Mouse (Mus musculus) frontal cortex, postnatal 10 days (tissue): Measurements from ENCODE around the gene Lrrc8d.
A peak's percentile ranks its signal among the peaks of the same experiment; 100 is the strongest.

ENCODE experiments used
- DNase-seq, 2 experiments: peaks; one replicate each; pipeline ENCODE4 v3.0.0; 2022; ENCODE audit warnings: low spot score in 2 of 2, mixed read lengths in 1 of 2

Lrrc8d gene

DNA sequence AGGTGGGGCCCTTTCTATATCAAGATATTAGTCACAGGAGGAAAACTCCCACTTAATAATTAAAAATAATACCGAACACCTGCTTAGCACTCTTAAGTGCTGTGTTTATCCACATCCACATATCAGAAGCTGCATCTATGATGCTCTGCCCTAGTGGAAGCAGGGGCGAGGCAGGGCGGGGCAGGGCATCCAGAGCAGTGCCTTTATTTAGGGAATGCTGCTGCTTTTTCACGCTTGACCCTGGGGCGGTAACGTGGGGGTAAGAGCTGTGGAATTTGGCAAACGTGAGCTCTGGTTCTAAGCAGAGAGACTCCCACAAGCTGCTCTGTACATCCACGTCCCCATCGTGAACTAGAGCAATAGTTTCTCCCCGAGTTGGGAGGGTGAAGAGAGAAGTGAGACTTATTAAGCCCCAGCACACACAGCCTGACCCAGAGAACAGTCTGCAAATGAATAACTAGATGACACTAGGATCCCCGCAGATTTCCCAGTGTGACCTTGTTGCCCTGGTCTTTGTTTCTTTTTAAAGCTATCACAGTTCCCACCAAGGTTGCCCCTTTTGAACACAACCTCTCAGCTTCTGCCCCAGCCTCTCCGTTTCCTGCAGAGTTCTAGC, 77.3 kb downstream of the Lrrc8d start:
- no peak for DNase-seq

DNA sequence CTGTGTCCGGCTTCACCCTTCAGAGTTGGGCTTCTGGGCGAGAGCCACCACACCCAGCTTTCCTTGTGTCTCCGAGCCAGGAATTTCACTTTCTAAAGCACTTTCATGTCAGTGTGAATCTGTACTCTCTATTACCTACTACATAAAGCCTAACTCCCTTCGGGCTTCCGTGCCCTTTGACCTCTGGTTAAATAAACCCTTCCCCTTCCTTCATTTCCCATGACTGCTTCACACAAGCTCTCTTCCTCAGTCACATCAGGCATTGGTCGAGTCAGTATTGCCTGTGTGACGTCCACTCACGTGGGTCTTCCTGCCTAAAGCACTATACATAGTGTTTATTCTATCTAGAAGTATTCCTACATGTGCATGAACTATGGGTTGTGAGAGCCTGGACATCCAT, 77.9 kb downstream of the Lrrc8d start:
- DNase-seq, result no peak

DNA sequence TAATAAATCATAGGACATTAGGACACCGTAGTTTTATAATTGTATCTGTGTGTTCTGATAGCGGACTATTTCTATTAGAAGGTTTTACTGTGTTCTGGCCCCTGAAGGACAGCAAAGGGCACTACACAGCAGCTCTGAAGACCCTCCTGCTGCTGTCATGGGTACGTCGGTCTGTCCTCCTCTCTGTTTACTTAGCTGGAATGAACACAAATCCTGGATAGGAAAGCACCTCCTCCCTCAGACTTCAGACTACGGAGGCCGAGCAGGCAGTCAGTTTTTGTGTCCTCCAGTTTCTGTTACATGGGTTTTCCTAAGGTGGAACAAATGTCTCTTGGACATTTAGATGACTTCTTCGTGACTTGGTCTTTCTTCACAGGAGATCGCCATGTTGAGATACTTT, 78.4 kb downstream of the Lrrc8d start:
- no peak for DNase-seq

DNA sequence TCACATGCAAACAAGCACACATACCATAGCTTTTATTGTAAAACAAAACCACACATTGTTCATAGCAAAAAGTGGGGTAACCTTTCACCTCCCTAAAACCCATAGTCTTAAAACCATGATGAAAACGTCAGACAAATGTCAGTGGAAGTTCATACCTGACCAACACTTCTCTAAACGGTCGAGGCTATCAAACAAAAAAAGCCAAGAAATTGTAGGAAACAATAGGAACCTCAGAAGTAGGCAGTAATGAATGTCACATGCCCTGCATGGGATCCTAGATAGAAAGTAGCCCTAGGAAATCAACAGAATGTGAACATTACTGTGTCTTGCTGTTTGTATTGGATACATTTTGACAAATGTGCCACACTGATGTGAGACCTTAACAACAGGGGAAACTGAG, 79.0 kb downstream of the Lrrc8d start:
- no peak for DNase-seq

DNA sequence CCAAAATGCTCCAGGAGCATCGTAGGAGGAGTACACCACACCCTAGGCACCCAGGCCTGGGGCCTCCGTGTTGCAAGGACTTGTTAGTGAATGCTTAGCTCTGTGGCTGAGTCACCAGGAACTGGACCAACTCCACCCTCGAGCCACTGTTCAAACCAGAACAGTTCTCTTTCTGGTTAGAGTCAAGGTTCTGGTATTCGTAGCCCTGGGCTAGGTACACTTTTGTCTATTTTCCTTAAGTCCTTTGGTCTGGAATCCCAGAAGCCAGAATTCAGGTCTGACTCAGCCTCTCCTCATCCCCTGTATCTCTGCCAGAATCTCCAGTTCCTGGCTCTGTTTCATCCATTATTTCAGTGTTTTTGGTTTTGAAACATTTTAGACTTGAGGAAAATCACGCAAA, 79.6 kb downstream of the Lrrc8d start:
- no peak for DNase-seq

DNA sequence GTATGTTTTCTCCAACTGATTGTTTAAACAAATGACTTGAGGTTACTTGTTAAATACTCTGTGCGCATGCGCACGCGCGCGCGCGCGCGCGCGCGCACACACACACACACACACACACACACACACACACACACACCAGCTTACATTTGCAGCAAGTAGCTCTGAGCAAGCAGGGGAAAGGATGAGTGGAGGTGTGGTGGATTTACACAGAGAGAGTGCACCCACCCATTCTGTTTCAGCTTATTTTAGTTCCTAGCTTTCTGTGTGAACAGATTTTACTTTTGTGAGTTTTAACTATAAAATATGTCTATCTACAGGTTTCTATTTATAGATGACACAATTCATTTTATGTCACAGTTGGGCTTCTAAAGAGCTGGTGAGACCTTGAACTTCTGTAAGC, 84.1 kb downstream of the Lrrc8d start:
- no peak for DNase-seq

DNA sequence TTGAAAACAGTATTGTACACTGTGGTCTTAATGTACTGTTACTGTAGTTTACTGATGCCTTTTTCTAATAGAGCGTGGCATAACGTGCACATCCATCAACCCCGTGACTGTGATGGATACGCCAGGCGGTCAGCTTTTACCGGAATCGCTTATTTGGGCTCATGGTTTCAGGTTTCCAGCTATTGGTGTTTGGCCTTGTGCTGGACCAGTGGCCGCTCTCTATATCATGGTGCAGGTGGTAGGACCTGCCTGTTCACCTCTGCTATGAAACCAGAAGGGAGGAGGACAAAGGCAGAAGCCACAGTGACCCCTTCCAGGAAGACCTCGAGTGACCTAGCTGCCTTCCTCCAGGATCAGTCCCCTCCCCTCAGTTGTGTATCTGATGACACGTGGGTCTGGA, 85.0 kb downstream of the Lrrc8d start:
- DNase-seq, result no peak

DNA sequence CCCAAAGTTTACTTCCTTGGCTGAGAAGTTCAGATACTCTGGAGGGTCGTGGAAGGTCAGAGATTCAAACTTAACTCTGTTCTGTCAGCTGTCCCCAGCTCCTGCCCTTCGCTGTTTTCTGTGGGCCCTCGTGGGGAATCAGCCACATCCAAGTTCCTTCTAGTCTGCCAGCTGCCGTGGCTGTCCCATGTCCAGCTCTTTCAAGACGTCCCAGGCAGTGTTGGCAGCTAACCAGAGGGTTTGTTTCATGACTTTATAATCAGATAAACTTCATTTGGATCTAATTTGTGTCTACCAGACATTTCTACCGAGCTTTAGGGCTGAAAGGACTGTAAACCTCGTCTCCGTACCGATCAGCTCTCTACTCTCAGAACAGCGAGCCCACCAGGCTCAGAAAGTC, 87.8 kb downstream of the Lrrc8d start:
- DNase-seq, result no peak

DNA sequence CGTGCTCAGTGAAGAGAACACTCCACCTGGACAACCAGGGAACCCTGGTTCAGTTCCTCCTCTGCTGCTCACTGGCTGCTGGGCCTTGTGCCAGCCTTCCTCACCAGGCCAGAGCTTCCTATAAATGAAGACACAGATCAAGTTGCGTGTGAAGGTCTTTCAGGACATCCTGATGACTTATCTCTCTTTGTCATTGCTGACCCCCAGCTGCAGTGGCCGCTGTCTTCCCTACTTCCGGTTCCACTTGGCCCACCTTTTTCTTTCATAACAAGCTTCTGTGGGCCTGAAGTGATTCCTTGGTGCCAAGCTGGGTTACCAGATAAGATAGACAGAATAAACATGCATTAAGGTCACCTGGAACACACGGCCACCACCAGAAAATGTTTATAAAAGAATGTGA, 90.0 kb downstream of the Lrrc8d start:
- DNase-seq, result no peak

DNA sequence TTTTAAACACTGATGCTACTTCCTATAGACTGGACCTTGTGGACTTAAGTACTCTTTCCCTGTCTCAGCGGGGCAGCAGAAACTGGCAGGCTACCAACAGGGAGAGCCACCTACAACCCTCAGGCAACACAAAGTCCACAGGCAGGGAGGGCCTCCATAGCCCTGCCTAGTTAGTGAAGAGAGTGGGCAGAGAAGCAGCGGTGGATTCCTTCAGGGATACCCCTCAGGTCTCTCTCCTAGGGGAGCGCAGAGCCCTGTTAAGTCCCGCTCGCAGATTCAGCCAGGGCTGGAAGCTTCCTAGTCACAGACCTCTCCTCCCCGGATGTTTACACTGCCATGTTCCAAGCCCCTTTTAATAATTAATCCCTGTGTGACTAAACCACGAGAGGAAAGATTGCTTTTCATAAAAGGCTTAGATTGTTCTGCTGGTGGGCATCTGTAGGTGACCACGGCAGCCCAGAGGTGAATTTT, 92.6 kb downstream of the Lrrc8d start:
- DNase-seq, result no peak

DNA sequence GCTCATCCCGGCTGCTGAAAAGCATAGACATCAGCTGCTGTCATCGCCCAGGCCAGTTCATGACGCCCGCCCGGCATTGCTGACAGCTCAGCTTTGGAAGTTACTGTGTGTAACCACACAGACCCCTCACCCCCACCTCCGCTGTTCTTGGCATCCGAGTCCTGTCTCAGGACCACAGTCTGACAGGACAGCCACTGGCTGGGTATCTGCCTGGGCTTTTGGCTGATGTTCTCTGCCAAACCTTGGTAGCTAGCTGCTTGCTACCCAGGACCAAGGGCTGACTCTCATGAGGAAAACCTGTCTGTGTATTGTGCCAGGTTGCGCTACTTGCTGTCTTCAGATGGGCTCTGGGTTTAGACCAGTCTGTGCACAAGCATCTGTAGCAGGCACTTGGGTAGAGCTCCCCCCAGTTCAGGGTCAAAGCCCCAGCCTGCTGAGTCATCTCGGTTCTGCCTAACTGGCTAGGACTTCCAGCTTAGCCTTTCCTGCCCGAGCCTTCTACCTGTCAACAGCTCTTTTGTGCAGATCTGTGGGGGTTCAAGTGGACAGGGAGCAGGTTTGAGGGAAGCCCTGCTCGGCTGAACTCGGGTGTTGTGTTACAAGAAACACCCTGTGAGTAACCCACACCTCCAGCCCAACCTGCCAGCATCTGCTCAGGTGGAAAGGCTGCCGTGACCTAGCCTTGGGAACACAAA, 93.2 kb downstream of the Lrrc8d start:
- no peak for DNase-seq

DNA sequence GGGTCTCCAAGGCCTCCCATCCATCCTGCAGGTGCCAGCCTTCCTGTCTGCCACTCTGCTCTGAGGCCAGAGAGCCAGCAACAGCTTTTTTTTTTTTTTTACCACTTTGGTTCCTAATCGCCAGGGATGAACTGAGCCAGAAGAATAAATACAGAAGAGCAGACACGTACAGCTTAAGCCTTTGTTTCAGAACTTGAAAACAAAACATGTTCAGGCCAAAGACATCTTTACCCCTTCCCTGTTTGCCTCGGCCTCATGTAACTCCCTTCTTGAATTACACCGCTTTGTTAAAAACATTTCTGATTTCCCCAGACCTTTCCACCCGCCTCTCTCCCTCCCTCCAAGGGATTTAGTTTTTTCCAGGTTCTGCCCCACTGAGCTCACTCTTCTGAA, 93.8 kb downstream of the Lrrc8d start:
- DNase-seq, result no peak

DNA sequence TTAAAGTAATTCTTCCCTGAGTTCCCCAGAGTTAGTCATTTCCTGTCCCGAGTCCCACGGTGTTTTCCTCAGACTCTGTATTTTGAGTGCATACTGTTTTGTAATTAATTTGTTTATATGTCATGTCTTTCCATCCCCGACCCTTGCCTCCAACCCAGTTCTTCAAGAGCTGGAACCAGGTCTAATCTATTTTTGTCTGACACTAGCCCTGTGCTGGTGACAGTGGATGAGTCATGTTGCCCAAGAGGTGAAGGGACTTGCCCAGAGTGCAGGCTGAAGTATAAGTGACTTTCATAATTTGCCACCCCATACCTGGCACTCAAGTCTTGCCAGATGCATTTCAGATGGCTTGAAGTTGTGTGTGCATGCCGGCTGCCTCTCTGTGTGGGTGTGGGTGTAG, 98.7 kb downstream of the Lrrc8d start:
- DNase-seq, result no peak

DNA sequence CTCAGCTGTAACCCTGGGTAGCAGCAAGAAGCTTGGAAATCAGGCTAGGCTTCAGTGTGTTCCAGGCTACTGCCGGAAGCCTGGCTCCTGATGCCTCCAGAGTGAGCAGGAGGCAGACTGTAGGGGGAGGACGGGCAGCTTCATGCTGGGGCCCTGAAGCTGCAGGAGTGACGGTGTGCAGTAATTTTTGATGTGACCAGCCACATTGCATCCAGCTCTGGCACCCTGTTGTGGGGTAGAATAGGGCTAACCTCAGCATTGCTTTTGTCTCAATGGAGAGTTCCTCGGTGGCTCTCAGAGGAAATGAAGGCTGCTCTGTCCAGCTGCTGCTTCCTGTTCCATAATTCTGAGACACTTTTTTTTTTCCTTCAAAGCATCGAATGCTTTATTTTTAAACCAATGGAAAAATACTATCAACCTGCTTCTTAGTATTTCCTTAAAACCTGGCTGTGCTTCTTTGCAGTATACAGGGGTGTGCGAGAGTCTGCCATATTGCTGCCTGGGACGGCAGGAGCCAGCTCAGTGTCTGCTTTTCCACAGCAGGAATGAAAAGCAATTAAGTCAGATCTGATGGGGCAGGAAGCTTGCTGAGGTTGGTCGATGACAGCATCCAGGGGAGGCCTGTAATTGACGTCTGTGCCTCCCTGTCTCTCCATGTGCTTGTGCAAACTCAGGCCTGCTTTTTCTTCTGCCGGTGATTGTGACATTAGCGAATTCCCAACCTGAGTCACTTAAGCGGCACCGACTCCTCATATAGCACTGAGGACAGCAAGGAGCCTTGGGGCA, 100.3 kb downstream of the Lrrc8d start:
- DNase-seq, result no peak

DNA sequence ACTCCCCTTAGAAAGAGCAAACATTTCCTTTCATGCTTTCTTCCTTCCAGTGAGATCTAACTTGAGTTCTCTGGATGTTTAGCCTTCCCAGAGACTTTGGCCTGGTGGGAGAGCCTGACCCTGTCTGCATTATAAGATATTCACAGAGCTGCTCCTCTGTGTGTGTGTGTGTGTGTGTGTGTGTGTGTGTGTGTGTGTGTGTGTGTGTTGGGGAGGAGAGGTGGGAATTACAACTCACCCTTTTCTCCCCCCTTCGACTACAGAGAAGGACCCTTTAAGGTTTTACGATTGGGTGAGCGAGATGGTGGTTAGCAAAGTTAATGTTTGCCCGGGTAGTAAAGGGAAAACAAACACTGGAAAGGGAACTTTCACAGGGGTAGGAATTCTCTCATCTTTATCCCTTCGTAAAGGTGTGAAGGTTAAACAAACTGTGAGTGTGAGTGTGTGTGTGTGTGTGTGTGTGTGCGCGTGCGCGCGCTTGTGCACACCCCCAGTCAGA, 101.3 kb downstream of the Lrrc8d start:
- no peak for DNase-seq

DNA sequence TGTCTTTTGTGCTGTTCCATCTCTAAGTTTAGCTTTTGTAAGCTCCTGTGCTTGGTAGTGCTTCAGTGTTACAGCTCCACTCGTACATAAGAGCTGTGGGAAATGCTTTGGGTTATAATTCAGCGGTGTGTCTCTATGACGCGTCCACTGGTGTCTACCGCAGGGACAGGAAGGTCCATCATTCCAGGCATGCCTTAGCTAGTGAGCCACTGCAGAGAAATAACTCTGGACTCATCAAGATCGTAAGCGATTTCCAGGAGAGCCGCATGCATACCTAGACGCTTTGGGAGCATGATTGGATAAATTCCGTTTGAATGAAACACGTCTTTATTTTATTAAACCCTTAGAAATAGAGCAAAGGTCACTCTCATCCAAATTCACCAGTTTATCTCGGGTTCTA, 106.2 kb downstream of the Lrrc8d start:
- no peak for DNase-seq

DNA sequence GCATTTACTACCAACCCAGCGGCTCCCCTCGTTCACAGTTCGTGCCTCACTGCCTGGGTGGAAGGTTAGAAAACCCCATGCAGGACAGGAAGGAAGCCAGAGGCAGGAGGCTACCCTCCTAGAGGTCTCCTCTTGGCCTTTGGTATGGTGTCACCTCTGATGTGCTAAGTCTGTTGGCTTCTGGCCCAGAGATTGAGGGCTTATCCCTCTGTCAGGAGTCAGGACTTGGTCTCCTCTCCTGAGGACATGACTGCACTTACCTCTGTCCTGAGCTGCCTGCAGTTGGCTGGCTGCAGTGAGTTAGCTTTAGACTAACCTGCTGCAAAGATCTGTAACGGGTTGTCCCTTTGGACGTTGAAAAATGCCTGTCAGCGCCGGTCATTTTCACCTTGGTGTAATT, 107.7 kb downstream of the Lrrc8d start:
- DNase-seq, result no peak

DNA sequence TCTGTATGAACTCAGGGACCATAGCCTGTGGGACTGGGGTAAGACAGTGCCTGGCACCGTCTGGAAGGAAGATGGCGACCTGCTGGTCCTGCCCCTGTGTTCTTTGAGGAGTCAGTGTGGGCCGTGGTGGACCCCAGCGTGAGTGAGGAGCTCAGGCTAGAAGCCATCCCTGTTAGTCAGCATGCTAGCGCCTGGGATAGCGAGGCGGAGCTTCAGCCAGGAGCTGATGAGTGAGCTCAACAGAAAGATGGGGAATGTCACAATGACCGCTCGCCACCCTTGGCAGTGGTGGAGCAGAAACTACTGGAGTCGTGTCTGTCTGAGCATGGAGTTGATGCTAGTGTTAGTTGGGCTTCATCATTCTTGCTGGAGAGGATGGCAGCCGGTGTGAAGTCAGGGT, 109.3 kb downstream of the Lrrc8d start:
- DNase-seq, result no peak

DNA sequence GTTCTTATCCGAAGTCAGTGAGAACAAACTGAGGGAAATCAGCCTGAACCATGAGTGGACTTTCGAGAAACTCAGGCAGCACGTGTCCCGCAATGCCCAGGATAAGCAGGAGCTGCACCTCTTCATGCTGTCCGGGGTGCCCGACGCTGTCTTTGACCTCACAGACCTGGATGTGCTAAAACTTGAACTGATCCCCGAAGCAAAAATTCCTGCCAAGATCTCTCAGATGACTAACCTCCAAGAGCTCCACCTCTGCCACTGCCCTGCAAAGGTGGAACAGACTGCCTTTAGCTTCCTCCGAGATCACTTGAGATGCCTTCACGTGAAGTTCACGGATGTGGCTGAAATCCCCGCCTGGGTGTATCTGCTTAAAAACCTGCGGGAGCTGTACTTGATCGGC, 113.3 kb downstream of the Lrrc8d start:
- DNase-seq, result no peak

DNA sequence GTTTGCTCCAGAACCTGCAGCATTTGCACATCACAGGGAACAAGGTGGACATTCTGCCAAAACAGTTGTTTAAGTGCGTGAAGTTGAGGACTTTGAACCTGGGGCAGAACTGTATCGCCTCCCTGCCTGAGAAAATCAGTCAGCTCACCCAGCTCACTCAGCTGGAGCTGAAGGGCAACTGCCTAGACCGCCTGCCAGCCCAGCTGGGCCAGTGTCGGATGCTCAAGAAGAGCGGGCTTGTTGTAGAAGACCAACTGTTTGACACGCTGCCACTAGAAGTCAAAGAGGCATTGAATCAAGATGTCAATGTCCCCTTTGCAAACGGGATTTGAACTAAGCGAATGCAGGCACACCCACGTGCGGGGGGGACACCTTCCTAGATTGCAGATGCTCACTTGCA, 114.2 kb downstream of the Lrrc8d start:
- peak in 1 of 2 experiments; percentile 28 for DNase-seq

DNA sequence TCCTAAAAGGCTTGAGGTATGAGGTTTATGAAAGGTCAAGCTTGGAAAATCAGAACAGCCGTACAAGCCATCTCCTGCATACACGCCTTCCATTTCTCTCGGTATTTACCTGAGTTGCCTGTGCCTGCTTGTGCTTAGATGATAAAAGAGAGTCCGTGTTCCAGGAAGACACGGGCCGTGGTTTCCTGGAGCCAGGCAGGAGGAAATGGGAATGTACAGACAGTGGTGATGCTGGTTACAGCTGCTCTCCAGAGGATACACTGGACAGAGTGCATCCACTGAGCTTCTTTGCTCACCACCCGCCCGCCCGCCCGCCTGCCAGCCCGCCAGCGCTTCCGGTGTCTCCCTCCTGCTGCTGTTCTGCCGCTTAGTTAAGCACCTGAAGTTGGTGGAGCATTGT, 116.3 kb downstream of the Lrrc8d start:
- no peak for DNase-seq

DNA sequence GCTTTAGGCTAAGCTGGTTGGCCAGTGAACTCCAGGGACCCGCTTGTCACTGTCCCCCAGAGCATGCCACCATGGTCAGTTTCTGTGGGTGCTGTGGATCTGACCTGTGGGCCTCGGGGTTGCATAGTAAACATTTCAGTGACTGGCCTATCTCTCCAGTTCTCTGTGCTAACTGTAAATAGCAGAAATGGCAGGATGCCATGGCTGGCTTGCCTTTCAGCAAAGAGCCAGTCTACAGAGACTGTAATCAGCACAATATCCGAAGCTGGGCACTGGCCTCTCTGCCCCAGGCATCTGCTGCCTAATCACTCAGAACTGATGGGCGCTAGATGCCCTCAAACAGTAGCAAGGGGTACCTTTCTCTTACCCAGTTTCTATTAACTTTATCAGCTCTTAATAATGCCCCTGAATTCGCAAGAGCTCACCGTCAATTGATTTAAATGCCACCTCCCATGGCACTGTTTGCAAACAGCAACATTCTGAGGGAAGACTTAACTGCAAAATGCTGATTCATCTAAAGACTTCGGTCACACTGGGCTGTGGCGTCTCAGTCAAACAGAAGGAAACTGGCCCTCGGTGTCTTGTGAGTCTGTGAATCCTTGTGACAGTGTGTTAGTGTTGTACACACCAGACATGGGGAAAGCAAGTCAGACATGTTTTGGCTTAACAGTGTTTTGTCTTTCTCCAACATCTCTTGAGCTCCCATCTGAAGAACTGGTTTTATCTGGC, 117.6 kb downstream of the Lrrc8d start:
- no peak for DNase-seq
